8 mouse cellular contexts compared by ENCODE assay signal in the genomic region with DNA sequence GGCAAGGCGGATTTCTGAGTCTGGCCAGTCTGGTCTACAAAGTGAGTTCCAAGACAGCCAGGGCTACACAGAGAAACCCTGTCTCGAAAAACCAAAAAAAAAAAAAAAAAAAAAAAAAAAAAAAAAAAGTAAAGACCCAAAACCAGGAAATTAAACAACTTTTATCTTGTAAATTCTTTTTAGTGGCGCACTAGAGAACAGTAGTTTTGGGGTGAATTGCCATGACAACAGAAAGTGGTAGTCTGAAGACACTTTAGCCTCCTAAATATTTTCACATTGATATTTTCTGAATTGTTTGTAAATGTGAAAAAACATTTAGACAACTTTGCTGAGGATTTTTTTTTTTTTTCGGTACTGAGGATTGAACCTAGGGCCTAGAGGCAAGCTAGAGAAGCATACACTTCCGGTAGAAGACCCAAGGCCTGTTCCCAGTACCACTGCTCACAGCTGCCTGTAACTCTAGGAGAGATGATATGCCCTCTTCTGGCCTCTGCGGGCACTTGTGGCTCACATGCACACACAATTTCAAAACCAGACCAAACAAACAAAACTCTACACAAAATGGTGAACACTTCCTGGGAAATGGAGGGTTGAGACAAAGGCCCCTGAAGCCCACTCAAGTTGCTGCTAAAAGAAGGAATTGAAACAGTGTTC. TPM values are rescaled to one million over a fixed set of nuclear protein-coding genes. Genes with fewer than 3 reads are reported as not detected.
DNase-seq lines count a peak whose midpoint lies in the region; ATAC-seq and TF ChIP-seq lines count a peak whose summit lies in the region.

No protein-coding gene starts in this region.

- H3K36me3 ChIP-seq in intestine, postnatal 0 days (ENCODE audit: control insufficient read depth, insufficient read depth) = peaks cover 15% of the 10 kb centered on the region; the same call in 1 of the 2 replicates
- peaks cover 37% of the 10 kb centered on the region for H3K36me3 ChIP-seq in stomach, embryonic 14.5 days (ENCODE audit: control insufficient read depth, insufficient read depth, low read length)

- H3K27ac ChIP-seq in cerebellum, adult 2 months (ENCODE audit: insufficient read depth, low read length) = no peak overlapping the region
- no peak overlapping the region for H3K27ac ChIP-seq in intestine, postnatal 0 days (ENCODE audit: low read depth, low read length)
- H3K27ac ChIP-seq in stomach, embryonic 14.5 days (ENCODE audit: low read length) = no peak overlapping the region

- DNase-seq in cerebellum, adult 2 months = no peak
- DNase-seq in cerebellum, postnatal 4 days (ENCODE audit: low spot score in 2 of 2) = no peak
- DNase-seq in retina, postnatal 1 day = peak; percentile 21
- DNase-seq in retina, embryonic 14.5 days (ENCODE audit: low spot score) = no peak
- no peak for DNase-seq in adrenal gland, adult 2 months

- TF ChIP-seq CTCF in cerebellum, adult 2 months (IDR thresholded peaks at IDR 0.05; ENCODE audit: borderline replicate concordance, insufficient read depth, low read depth, low read length) = no peak
- TF ChIP-seq CTCF in intestine, postnatal 0 days (IDR thresholded peaks at IDR 0.05; ENCODE audit: low read depth) = peak; percentile 32

- no peaks in the 10 kb centered on the region for H3K9me3 ChIP-seq in intestine, postnatal 0 days (ENCODE audit: control insufficient read depth)
- H3K9me3 ChIP-seq in stomach, embryonic 14.5 days (ENCODE audit: control insufficient read depth, low read depth, low read length) = no peaks in the 10 kb centered on the region

- peak overlapping the region; percentile 51; the same call in 1 of the 2 replicates for H3K4me2 ChIP-seq in intestine, postnatal 0 days (replicated peaks; ENCODE audit: low read depth)
- H3K4me2 ChIP-seq in stomach, embryonic 14.5 days (replicated peaks; ENCODE audit: low read depth, low read length) = peak overlapping the region; percentile 37; the same call in 1 of the 2 replicates

- WGBS in cerebellum, adult 2 months = 71% methylated on average over 6 of the region's 6 CpGs
- 89% methylated on average over 6 of the region's 6 CpGs for WGBS in intestine, postnatal 0 days
- WGBS in stomach, embryonic 14.5 days = 81% methylated on average over 6 of the region's 6 CpGs

- ATAC-seq in intestine, postnatal 0 days = no peak
- no peak for ATAC-seq in stomach, embryonic 14.5 days (ENCODE audit: insufficient number of reproducible peaks, insufficient read depth, low FRiP score, low read depth)
- no peak for ATAC-seq in inflammation-experienced regulatory T-cells, adult 6 months

- H3K4me3 ChIP-seq in cerebellum, adult 2 months (replicated peaks; ENCODE audit: insufficient read depth, low read depth, low read length) = peak overlapping the region; percentile 72
- no peak overlapping the region for H3K4me3 ChIP-seq in intestine, postnatal 0 days (ENCODE audit: low read depth, low read length)
- no peak overlapping the region for H3K4me3 ChIP-seq in stomach, embryonic 14.5 days (ENCODE audit: low read depth, low read length)

- no peaks in the 10 kb centered on the region for H3K27me3 ChIP-seq in cerebellum, adult 2 months (ENCODE audit: control insufficient read depth, insufficient read depth, low read length)
- no peaks in the 10 kb centered on the region for H3K27me3 ChIP-seq in intestine, postnatal 0 days (replicated peaks; ENCODE audit: control insufficient read depth, insufficient read depth, low read length)
- H3K27me3 ChIP-seq in stomach, embryonic 14.5 days (ENCODE audit: control insufficient read depth, insufficient read depth, low read length) = no peaks in the 10 kb centered on the region

- no peak for TF ChIP-seq POLR2A in cerebellum, adult 2 months (IDR thresholded peaks at IDR 0.05; ENCODE audit: borderline replicate concordance, insufficient read depth, low read length)

- no peak overlapping the region for H3K9ac ChIP-seq in intestine, postnatal 0 days (ENCODE audit: low read depth, low read length)
- no peak overlapping the region for H3K9ac ChIP-seq in stomach, embryonic 14.5 days (replicated peaks; ENCODE audit: low read depth, low read length)

- no peaks in the 10 kb centered on the region; the same call in 1 of the 2 replicates for H3K4me1 ChIP-seq in cerebellum, adult 2 months (ENCODE audit: control insufficient read depth, insufficient read depth, low read length)
- 0 out of 2 replicates have a peak, but pooled peaks cover 3% of the 10 kb centered on the region for H3K4me1 ChIP-seq in intestine, postnatal 0 days (replicated peaks; ENCODE audit: control insufficient read depth, insufficient read depth, low read length)
- H3K4me1 ChIP-seq in stomach, embryonic 14.5 days (ENCODE audit: control insufficient read depth, insufficient read depth, low read length) = peaks cover 3% of the 10 kb centered on the region; the same call in 1 of the 2 replicates

RNA-seq across cellular contexts. Expression of a gene that starts 1.1 kb away (rescaled TPM):
- polyA plus RNA-seq in cerebellum, adult 2 months (2012; rRNA removed) = 132 and 133 TPM in 2 replicates
- 35.9 and 37.8 TPM in 2 replicates for polyA plus RNA-seq in intestine, postnatal 0 days (2015; fragmentation: Nextera tagmentation; extraction: Ambion mirVana)
- polyA plus RNA-seq in stomach, embryonic 14.5 days (2014; fragmentation: Nextera tagmentation; extraction: Ambion mirVana) = 65.9 and 70.7 TPM in 2 replicates
- 100 to 1,000 TPM; 112 to 127 TPM for total RNA-seq in adrenal gland, adult 2 months (2021)
- polyA plus RNA-seq in adrenal gland, adult 2 months (2012; rRNA removed) = 46.5 and 69.5 TPM in 2 replicates
- polyA plus RNA-seq in inflammation-experienced regulatory T-cells, adult 6 months (2017; shearing (Covaris generic)) = 10 to 100 TPM; 44.3 to 69.5 (median 63.9) TPM

RNA-seq across cellular contexts. Expression of a gene that starts 6.8 kb away (rescaled TPM):
- 1.00 and 1.5 TPM in 2 replicates for polyA plus RNA-seq in cerebellum, adult 2 months (2012; rRNA removed)
- polyA plus RNA-seq in intestine, postnatal 0 days (2015; fragmentation: Nextera tagmentation; extraction: Ambion mirVana) = 0.55 and 0.86 TPM in 2 replicates
- 1.7 and 2.3 TPM in 2 replicates for polyA plus RNA-seq in stomach, embryonic 14.5 days (2014; fragmentation: Nextera tagmentation; extraction: Ambion mirVana)
- 1 to 10 TPM in 1 of 2 experiments, under 1 TPM in 1; 0.86 to 1.0 TPM for total RNA-seq in adrenal gland, adult 2 months (2021)
- polyA plus RNA-seq in adrenal gland, adult 2 months (2012; rRNA removed) = 0.30 and 0.76 TPM in 2 replicates
- polyA plus RNA-seq in inflammation-experienced regulatory T-cells, adult 6 months (2017; shearing (Covaris generic)) = 1 to 10 TPM; 4.2 to 5.4 (median 4.3) TPM

RNA-seq across cellular contexts. Expression of a gene that starts 7.6 kb away (rescaled TPM):
- 3.8 and 3.9 TPM in 2 replicates for polyA plus RNA-seq in cerebellum, adult 2 months (2012; rRNA removed)
- 23.3 and 24.1 TPM in 2 replicates for polyA plus RNA-seq in intestine, postnatal 0 days (2015; fragmentation: Nextera tagmentation; extraction: Ambion mirVana)
- polyA plus RNA-seq in stomach, embryonic 14.5 days (2014; fragmentation: Nextera tagmentation; extraction: Ambion mirVana) = 90.3 and 92.1 TPM in 2 replicates
- total RNA-seq in adrenal gland, adult 2 months (2021) = 10 to 100 TPM; 12.6 to 16.2 TPM
- polyA plus RNA-seq in adrenal gland, adult 2 months (2012; rRNA removed) = 10.5 and 10.7 TPM in 2 replicates
- 10 to 100 TPM; 16.8 to 38.3 (median 19.9) TPM for polyA plus RNA-seq in inflammation-experienced regulatory T-cells, adult 6 months (2017; shearing (Covaris generic))

RNA-seq across cellular contexts. Expression of a gene that starts 23.3 kb away (rescaled TPM):
- polyA plus RNA-seq in cerebellum, adult 2 months (2012; rRNA removed) = 15.6 and 17.9 TPM in 2 replicates
- polyA plus RNA-seq in intestine, postnatal 0 days (2015; fragmentation: Nextera tagmentation; extraction: Ambion mirVana) = 5.1 and 5.4 TPM in 2 replicates
- 14.6 and 16.3 TPM in 2 replicates for polyA plus RNA-seq in stomach, embryonic 14.5 days (2014; fragmentation: Nextera tagmentation; extraction: Ambion mirVana)
- total RNA-seq in adrenal gland, adult 2 months (2021) = 10 to 100 TPM; 29.2 to 32.7 TPM
- polyA plus RNA-seq in adrenal gland, adult 2 months (2012; rRNA removed) = 10.2 and 10.8 TPM in 2 replicates
- 10 to 100 TPM; 17.0 to 29.7 (median 24.3) TPM for polyA plus RNA-seq in inflammation-experienced regulatory T-cells, adult 6 months (2017; shearing (Covaris generic))

RNA-seq across cellular contexts. Expression of a gene that starts 47.5 kb away (rescaled TPM):
- 16.0 and 17.1 TPM in 2 replicates for polyA plus RNA-seq in cerebellum, adult 2 months (2012; rRNA removed)
- 7.1 and 8.2 TPM in 2 replicates for polyA plus RNA-seq in intestine, postnatal 0 days (2015; fragmentation: Nextera tagmentation; extraction: Ambion mirVana)
- 17.5 and 17.9 TPM in 2 replicates for polyA plus RNA-seq in stomach, embryonic 14.5 days (2014; fragmentation: Nextera tagmentation; extraction: Ambion mirVana)
- 10 to 100 TPM; 11.4 to 26.1 TPM for total RNA-seq in adrenal gland, adult 2 months (2021)
- 10.5 and 11.0 TPM in 2 replicates for polyA plus RNA-seq in adrenal gland, adult 2 months (2012; rRNA removed)
- polyA plus RNA-seq in inflammation-experienced regulatory T-cells, adult 6 months (2017; shearing (Covaris generic)) = 100 to 1,000 TPM; 184 to 337 (median 319) TPM
